Mouse (Mus musculus) liver, adult 2 months (tissue): ENCODE measurements around the gene Tbata.

Experiments used
- CTCF ChIP-seq: fragments of 200-500 bp; IDR thresholded peaks from 2 replicates; pipeline ENCODE4 v1.5.1; 2011; ENCODE audit warnings: low read depth, low read length, control low read depth
- POLR2A ChIP-seq: fragments of 200-500 bp; IDR thresholded peaks from 2 replicates; pipeline ENCODE4 v1.6.1; 2011; ENCODE audit warnings: low read length, control low read depth; ENCODE audit not compliant: insufficient read depth; ENCODE audit errors: extremely low read depth

DNA sequence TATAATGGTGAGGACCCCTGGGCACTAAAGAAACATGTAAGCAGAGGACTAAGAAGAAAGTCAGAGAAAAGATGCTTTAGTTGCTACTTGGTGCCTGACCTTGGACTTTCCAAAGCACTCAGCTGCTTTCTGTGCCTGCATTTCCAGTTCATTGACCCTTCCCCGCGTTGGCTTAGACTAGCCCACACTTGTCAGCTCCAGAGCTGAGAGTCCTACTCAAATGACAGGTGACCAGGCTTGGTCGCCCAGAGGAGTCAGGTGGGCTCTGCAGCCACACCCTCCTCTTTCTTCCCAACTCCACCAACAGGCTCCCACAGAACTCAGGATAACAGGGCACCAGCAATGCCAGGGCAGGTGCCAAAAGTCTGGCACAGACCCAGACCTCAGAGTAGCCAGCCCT, 9.4 kb upstream of the Tbata start:
- TF ChIP-seq CTCF, result no peak
- TF ChIP-seq POLR2A, result no peak
